Mouse (Mus musculus): Measurements from ENCODE around the gene Znrd1as. TPM values are rescaled to one million over a fixed set of nuclear protein-coding genes. Genes with fewer than 3 reads are reported as not detected.
"Not testable (repeated sequence)": the region's sequence is repeated elsewhere in the genome, so short reads cannot be mapped to it uniquely, and the experiment has no call there.

Gene Znrd1as
- polyA plus RNA-seq, 1 experiment from 2014 or later: 7.8 TPM

GRCm38 (mm10) chr17:36981845-36982244 is 23.5 kb downstream of the Znrd1as start:
- H3K4me3 ChIP-seq (ENCODE audit: low read depth, low read length): no peak overlapping the region
- peak overlapping the region; percentile 21; the same call in 1 of the 2 replicates for H3K4me2 ChIP-seq (ENCODE audit: low read depth, severe bottlenecking)

GRCm38 (mm10) chr17:36982253-36983155 is 24.1 kb downstream of the Znrd1as start:
- Histone ChIP-seq H3K36me3 (ENCODE audit: control insufficient read depth, insufficient read depth, low read length) (no peaks in the 10 kb centered on the region), H3K4me1 (ENCODE audit: control insufficient read depth, insufficient read depth, low read length) (peaks cover 3% of the 10 kb centered on the region; the same call in 1 of the 2 replicates), H3K4me3 (ENCODE audit: low read depth, low read length) (no peak overlapping the region), H3K9me3 (ENCODE audit: control insufficient read depth, low read length) (no peaks in the 10 kb centered on the region), H3K27me3 (ENCODE audit: control insufficient read depth, insufficient read depth, low read length) (peaks cover 3% of the 10 kb centered on the region), H3K27ac (replicated peaks; ENCODE audit: low read depth, low read length) (no peak overlapping the region), H3K4me2 (ENCODE audit: low read depth, severe bottlenecking) (no peak overlapping the region), H3K9ac (ENCODE audit: low read length) (no peak overlapping the region)
- DNase-seq (ENCODE audit: low spot score) (no peak), ATAC-seq (ENCODE audit: insufficient number of reproducible peaks, low FRiP score, low TSS enrichment, low read depth) (no peak)
- WGBS: 17% methylated on average over 5 of the region's 5 CpGs

More at GRCm38 (mm10) chr17:36981845-36982244, 23.5 kb downstream of the Znrd1as start:
- no peaks in the 10 kb centered on the region for H3K36me3 ChIP-seq (ENCODE audit: control insufficient read depth, insufficient read depth, low read length)
- WGBS: 5% methylated on average over 4 of the region's 4 CpGs
- H3K4me1 ChIP-seq (ENCODE audit: control insufficient read depth, insufficient read depth, low read length): peaks cover 3% of the 10 kb centered on the region; the same call in 1 of the 2 replicates
- peak; percentile 29 for DNase-seq (ENCODE audit: low spot score)
- no peak overlapping the region for H3K27ac ChIP-seq (replicated peaks; ENCODE audit: low read depth, low read length)
- no peaks in the 10 kb centered on the region for H3K27me3 ChIP-seq (ENCODE audit: control insufficient read depth, insufficient read depth, low read length)
- ATAC-seq (ENCODE audit: insufficient number of reproducible peaks, low FRiP score, low TSS enrichment, low read depth): no peak
- H3K9ac ChIP-seq (ENCODE audit: low read length): no peak overlapping the region
- no peaks in the 10 kb centered on the region for H3K9me3 ChIP-seq (ENCODE audit: control insufficient read depth, low read length)

- no peak for ATAC-seq (ENCODE audit: insufficient number of reproducible peaks, low FRiP score, low TSS enrichment, low read depth)
- H3K36me3 ChIP-seq (ENCODE audit: control insufficient read depth, insufficient read depth, low read length): no peaks in the 10 kb centered on the region
- no peak overlapping the region for H3K4me2 ChIP-seq (ENCODE audit: low read depth, severe bottlenecking)
- H3K9me3 ChIP-seq (ENCODE audit: control insufficient read depth, low read length): no peaks in the 10 kb centered on the region
- no peak for DNase-seq (ENCODE audit: low spot score)
- H3K27me3 ChIP-seq (ENCODE audit: control insufficient read depth, insufficient read depth, low read length): peaks cover 23% of the 10 kb centered on the region
- no peak overlapping the region for H3K9ac ChIP-seq (ENCODE audit: low read length)
- H3K27ac ChIP-seq (replicated peaks; ENCODE audit: low read depth, low read length): no peak overlapping the region
- no peak overlapping the region; the same call in 1 of the 2 replicates for H3K4me3 ChIP-seq (ENCODE audit: low read depth, low read length)
- no peaks in the 10 kb centered on the region for H3K4me1 ChIP-seq (ENCODE audit: control insufficient read depth, insufficient read depth, low read length)
- 6% methylated on average over 24 of the region's 24 CpGs for WGBS
Observed at GRCm38 (mm10) chr17:36988475-36988874, 30.1 kb downstream of the Znrd1as start.

- DNase-seq (ENCODE audit: low spot score) (no peak), ATAC-seq (ENCODE audit: insufficient number of reproducible peaks, low FRiP score, low TSS enrichment, low read depth) (no peak)
- no peaks in the 10 kb centered on the region for H3K36me3 ChIP-seq (ENCODE audit: control insufficient read depth, insufficient read depth, low read length)
- H3K27me3 ChIP-seq (ENCODE audit: control insufficient read depth, insufficient read depth, low read length): peaks cover 23% of the 10 kb centered on the region
- H3K27ac ChIP-seq (replicated peaks; ENCODE audit: low read depth, low read length): no peak within 1 kb of the TSS
- 25% methylated on average over 5 of the region's 5 CpGs for WGBS
- H3K4me1 ChIP-seq (ENCODE audit: control insufficient read depth, insufficient read depth, low read length): no peaks in the 10 kb centered on the region
- no peak within 1 kb of the TSS; the same call in 1 of the 2 replicates for H3K4me3 ChIP-seq (ENCODE audit: low read depth, low read length)
- no peaks in the 10 kb centered on the region for H3K9me3 ChIP-seq (ENCODE audit: control insufficient read depth, low read length)
- no peak within 1 kb of the TSS for H3K9ac ChIP-seq (ENCODE audit: low read length)
- H3K4me2 ChIP-seq (ENCODE audit: low read depth, severe bottlenecking): no peak within 1 kb of the TSS
Observed at GRCm38 (mm10) chr17:36989437-36989836, 31.0 kb downstream of the Znrd1as start, which contains the start of gene H2-M5. Gene H2-M5 (minus strand): TSS chr17:36989537.

GRCm38 (mm10) chr17:36990630-36991029 is 32.2 kb downstream of the Znrd1as start:
- H3K9ac ChIP-seq (ENCODE audit: low read length); H3K27ac ChIP-seq (replicated peaks; ENCODE audit: low read depth, low read length); H3K4me1 ChIP-seq (ENCODE audit: control insufficient read depth, insufficient read depth, low read length); H3K4me2 ChIP-seq (ENCODE audit: low read depth, severe bottlenecking); DNase-seq (ENCODE audit: low spot score); ATAC-seq (ENCODE audit: insufficient number of reproducible peaks, low FRiP score, low TSS enrichment, low read depth); H3K9me3 ChIP-seq (ENCODE audit: control insufficient read depth, low read length); H3K36me3 ChIP-seq (ENCODE audit: control insufficient read depth, insufficient read depth, low read length); H3K4me3 ChIP-seq (ENCODE audit: low read depth, low read length): not testable (repeated sequence)
- H3K27me3 ChIP-seq (ENCODE audit: control insufficient read depth, insufficient read depth, low read length): peaks cover 23% of the 10 kb centered on the region
- 88% methylated on average over 6 of the region's 6 CpGs for WGBS

GRCm38 (mm10) chr17:36992336-36993104 is 34.1 kb downstream of the Znrd1as start:
- Histone ChIP-seq H3K9me3 (ENCODE audit: control insufficient read depth, low read length) (no peaks in the 10 kb centered on the region), H3K27ac (replicated peaks; ENCODE audit: low read depth, low read length) (no peak overlapping the region), H3K9ac (ENCODE audit: low read length) (no peak overlapping the region), H3K27me3 (ENCODE audit: control insufficient read depth, insufficient read depth, low read length) (peaks cover 20% of the 10 kb centered on the region), H3K4me3 (ENCODE audit: low read depth, low read length) (no peak overlapping the region), H3K4me2 (ENCODE audit: low read depth, severe bottlenecking) (no peak overlapping the region), H3K4me1 (ENCODE audit: control insufficient read depth, insufficient read depth, low read length) (no peaks in the 10 kb centered on the region), H3K36me3 (ENCODE audit: control insufficient read depth, insufficient read depth, low read length) (no peaks in the 10 kb centered on the region)
- 60% methylated on average over 3 of the region's 3 CpGs for WGBS
- ATAC-seq (ENCODE audit: insufficient number of reproducible peaks, low FRiP score, low TSS enrichment, low read depth) (no peak), DNase-seq (ENCODE audit: low spot score) (no peak)

- H3K4me2 ChIP-seq (ENCODE audit: low read depth, severe bottlenecking): no peak overlapping the region
- H3K9me3 ChIP-seq (ENCODE audit: control insufficient read depth, low read length): no peaks in the 10 kb centered on the region
- H3K9ac ChIP-seq (ENCODE audit: low read length): no peak overlapping the region
- no peaks in the 10 kb centered on the region for H3K36me3 ChIP-seq (ENCODE audit: control insufficient read depth, insufficient read depth, low read length)
- WGBS: 81% methylated on average over 4 of the region's 4 CpGs
- DNase-seq (ENCODE audit: low spot score) (no peak), ATAC-seq (ENCODE audit: insufficient number of reproducible peaks, low FRiP score, low TSS enrichment, low read depth) (no peak)
- H3K4me3 ChIP-seq (ENCODE audit: low read depth, low read length): no peak overlapping the region
- no peak overlapping the region for H3K27ac ChIP-seq (replicated peaks; ENCODE audit: low read depth, low read length)
- no peaks in the 10 kb centered on the region for H3K4me1 ChIP-seq (ENCODE audit: control insufficient read depth, insufficient read depth, low read length)
- H3K27me3 ChIP-seq (ENCODE audit: control insufficient read depth, insufficient read depth, low read length): peaks cover 8% of the 10 kb centered on the region
Observed at GRCm38 (mm10) chr17:36993770-36994325, 35.5 kb downstream of the Znrd1as start.

GRCm38 (mm10) chr17:36994528-36994927 is 36.1 kb downstream of the Znrd1as start:
- no peak for ATAC-seq (ENCODE audit: insufficient number of reproducible peaks, low FRiP score, low TSS enrichment, low read depth)
- WGBS: 86% methylated on average over 2 of the region's 2 CpGs

More at GRCm38 (mm10) chr17:36994528-36994927, 36.1 kb downstream of the Znrd1as start:
- no peak overlapping the region for H3K9ac ChIP-seq (ENCODE audit: low read length)
- no peak overlapping the region for H3K27ac ChIP-seq (replicated peaks; ENCODE audit: low read depth, low read length)
- no peak overlapping the region for H3K4me3 ChIP-seq (ENCODE audit: low read depth, low read length)
- H3K36me3 ChIP-seq (ENCODE audit: control insufficient read depth, insufficient read depth, low read length): no peaks in the 10 kb centered on the region
- DNase-seq (ENCODE audit: low spot score): no peak
- H3K27me3 ChIP-seq (ENCODE audit: control insufficient read depth, insufficient read depth, low read length): peaks cover 1% of the 10 kb centered on the region
- no peaks in the 10 kb centered on the region for H3K9me3 ChIP-seq (ENCODE audit: control insufficient read depth, low read length)
- H3K4me2 ChIP-seq (ENCODE audit: low read depth, severe bottlenecking): no peak overlapping the region
- H3K4me1 ChIP-seq (ENCODE audit: control insufficient read depth, insufficient read depth, low read length): no peaks in the 10 kb centered on the region

Measured in limb, embryonic 11.5 days (tissue).